Mouse (Mus musculus) intestine, postnatal 0 days (tissue): ENCODE results near the gene Smpd2. TPM values are rescaled to one million over a fixed set of nuclear protein-coding genes. Genes with fewer than 3 reads are reported as not detected.
"Not testable (repeated sequence)": the region's sequence is repeated elsewhere in the genome, so short reads cannot be mapped to it uniquely, and the experiment has no call there.

Source experiments
- ATAC-seq: fragments of 200-750 bp; cut with Nextera tagmentation; 2 replicates; pipeline ENCODE4 v1.8.0; 2017; ENCODE audit warnings: mild to moderate bottlenecking, moderate TSS enrichment, moderate library complexity
- H3K27ac ChIP-seq: fragments of 300-500 bp; sonication (generic); 2 replicates; pipeline ENCODE4 v1.5.1; 2014; ENCODE audit warnings: mild to moderate bottlenecking, low read depth, low read length, moderate library complexity
- H3K27me3 ChIP-seq: fragments of 300-500 bp; sonication (generic); replicated peaks from 2 replicates; pipeline ENCODE4 v1.6.1; 2014; ENCODE audit warnings: low read length, mixed read lengths; ENCODE audit not compliant: control insufficient read depth, insufficient read depth
- H3K36me3 ChIP-seq: fragments of 300-500 bp; sonication (generic); 2 replicates; pipeline ENCODE4 v1.6.1; 2014; ENCODE audit warnings: mild to moderate bottlenecking, moderate library complexity; ENCODE audit not compliant: control insufficient read depth, insufficient read depth
- H3K4me1 ChIP-seq: fragments of 300-500 bp; sonication (generic); replicated peaks from 2 replicates; pipeline ENCODE4 v1.6.1; 2014; ENCODE audit warnings: antibody characterized with exemption, low read length, mixed read lengths; ENCODE audit not compliant: control insufficient read depth, insufficient read depth
- H3K4me2 ChIP-seq: fragments of 300-500 bp; sonication (generic); replicated peaks from 2 replicates; pipeline ENCODE4 v1.6.1; 2014; ENCODE audit warnings: low read depth, mild to moderate bottlenecking, moderate library complexity
- H3K4me3 ChIP-seq: fragments of 300-500 bp; sonication (generic); 2 replicates; pipeline ENCODE4 v1.5.1; 2014; ENCODE audit warnings: low read depth, low read length
- H3K9ac ChIP-seq: fragments of 300-500 bp; sonication (generic); 2 replicates; pipeline ENCODE4 v1.6.1; 2014; ENCODE audit warnings: mild to moderate bottlenecking, low read depth, low read length
- H3K9me3 ChIP-seq: fragments of 300-500 bp; sonication (generic); 2 replicates; pipeline ENCODE4 v1.6.1; 2016; ENCODE audit warnings: mixed run types; ENCODE audit not compliant: control insufficient read depth
- CTCF ChIP-seq: sonication (generic); IDR thresholded peaks from 2 replicates; pipeline ENCODE4 v1.5.1; 2016; ENCODE audit warnings: low read depth, mild to moderate bottlenecking, control low read depth, antibody characterized with exemption, moderate library complexity
- WGBS: fragments of 180-500 bp; shearing (Covaris S2); extraction: QIAGEN DNeasy Blood & Tissue Kit; methylation state at CpG from one replicate; pipeline ENCODE4 v1.1.7; 2014; 5-methylcytosine and 5-hydroxymethylcytosine counted together
- polyA plus RNA-seq: library from polyadenylated mRNA; unstranded; fragments of >200 nt; fragmentation: Nextera tagmentation; extraction: Ambion mirVana; gene quantifications from 2 replicates; pipeline ENCODE4 v1.2.1, GENCODE M21; 2015

The Smpd2 gene
- polyA plus RNA-seq, 1 experiment from 2014 or later: 65.1 TPM

DNA sequence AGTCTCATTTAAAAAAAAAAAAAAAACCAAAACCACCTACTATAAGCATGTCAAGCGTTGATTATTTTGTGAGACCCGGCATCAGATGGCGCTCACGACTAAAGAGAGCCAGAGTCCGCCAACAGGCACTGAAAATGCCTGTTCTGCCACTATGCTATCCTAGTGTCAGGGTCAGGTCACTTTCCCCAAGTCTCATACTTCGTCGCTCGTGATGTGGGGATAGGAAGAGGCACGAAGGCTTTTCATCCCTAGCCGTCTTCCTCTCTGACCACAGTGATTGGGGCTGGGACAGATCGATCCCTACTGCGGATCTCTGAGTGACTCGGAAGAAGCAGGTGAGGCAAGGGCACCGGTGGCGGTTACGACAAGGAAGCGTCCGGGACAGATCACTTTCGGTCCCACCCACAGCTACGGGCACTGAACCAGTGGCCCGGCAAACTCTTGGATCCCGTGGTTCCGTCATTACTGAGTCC lies 28.4 kb upstream of the Smpd2 start:
- peaks cover 8% of the 10 kb centered on the region for H3K4me1 ChIP-seq
- peak overlapping the region; percentile 99 for H3K9ac ChIP-seq
- peak; percentile 79 for ATAC-seq
- H3K36me3 ChIP-seq: no peaks in the 10 kb centered on the region
- no peaks in the 10 kb centered on the region for H3K27me3 ChIP-seq
- peak overlapping the region; percentile 98 for H3K27ac ChIP-seq
- no peaks in the 10 kb centered on the region for H3K9me3 ChIP-seq
- peak overlapping the region; percentile 75 for H3K4me2 ChIP-seq
- peak overlapping the region; percentile 97 for H3K4me3 ChIP-seq
- 0% methylated on average over 23 of the region's 23 CpGs for WGBS
- TF ChIP-seq CTCF: peak; percentile 82

DNA sequence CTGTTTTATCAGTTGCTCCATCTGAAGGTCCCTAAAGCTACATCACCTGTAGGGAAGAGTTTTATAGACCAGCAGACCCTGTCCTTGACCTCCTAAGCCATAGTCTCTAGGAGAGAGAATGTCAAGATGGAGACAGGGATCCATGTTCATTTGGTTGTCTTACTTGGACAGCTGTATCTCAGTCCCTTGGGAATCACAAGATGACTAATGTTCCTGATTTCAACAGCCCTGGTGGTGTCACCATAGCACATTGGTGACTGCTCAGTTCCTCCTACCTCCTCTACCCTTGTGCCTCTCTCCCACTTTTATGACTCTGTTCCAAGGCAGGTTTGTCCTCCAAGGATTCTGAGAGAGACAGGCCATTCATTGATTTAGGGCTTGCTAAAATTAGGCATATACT lies 24.8 kb upstream of the Smpd2 start:
- Histone ChIP-seq H3K36me3 (no peaks in the 10 kb centered on the region), H3K27me3 (no peaks in the 10 kb centered on the region), H3K4me3 (no peak overlapping the region), H3K9ac (no peak overlapping the region), H3K4me2 (no peak overlapping the region), H3K9me3 (no peaks in the 10 kb centered on the region), H3K27ac (no peak overlapping the region), H3K4me1 (no peaks in the 10 kb centered on the region)
- ATAC-seq: no peak
- TF ChIP-seq CTCF: no peak

DNA sequence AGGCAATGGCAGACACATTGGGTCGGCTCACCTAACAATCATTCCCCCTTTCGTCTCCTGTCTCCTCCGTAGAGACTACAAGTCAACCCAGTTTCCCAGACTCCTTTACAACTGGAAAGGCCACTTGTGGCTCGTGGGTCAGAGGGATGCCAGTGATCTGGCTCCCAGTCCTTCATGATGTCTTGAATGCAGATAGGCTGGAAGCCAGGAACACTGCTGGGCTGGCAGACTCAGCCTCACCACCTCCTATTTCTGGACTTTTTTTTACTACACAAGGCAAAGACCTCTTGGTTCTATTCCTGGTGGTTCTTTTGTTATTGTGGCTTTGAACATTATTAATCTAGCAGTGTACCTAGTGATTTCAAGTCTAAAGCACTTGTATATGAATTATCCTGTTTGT lies 24.1 kb upstream of the Smpd2 start:
- Histone ChIP-seq H3K4me1 (no peaks in the 10 kb centered on the region), H3K4me3 (no peak overlapping the region), H3K36me3 (no peaks in the 10 kb centered on the region), H3K4me2 (no peak overlapping the region), H3K9me3 (no peaks in the 10 kb centered on the region), H3K27me3 (no peaks in the 10 kb centered on the region), H3K9ac (no peak overlapping the region), H3K27ac (no peak overlapping the region)
- no peak for ATAC-seq
- 67% methylated on average over 4 of the region's 4 CpGs for WGBS
- TF ChIP-seq CTCF: no peak

DNA sequence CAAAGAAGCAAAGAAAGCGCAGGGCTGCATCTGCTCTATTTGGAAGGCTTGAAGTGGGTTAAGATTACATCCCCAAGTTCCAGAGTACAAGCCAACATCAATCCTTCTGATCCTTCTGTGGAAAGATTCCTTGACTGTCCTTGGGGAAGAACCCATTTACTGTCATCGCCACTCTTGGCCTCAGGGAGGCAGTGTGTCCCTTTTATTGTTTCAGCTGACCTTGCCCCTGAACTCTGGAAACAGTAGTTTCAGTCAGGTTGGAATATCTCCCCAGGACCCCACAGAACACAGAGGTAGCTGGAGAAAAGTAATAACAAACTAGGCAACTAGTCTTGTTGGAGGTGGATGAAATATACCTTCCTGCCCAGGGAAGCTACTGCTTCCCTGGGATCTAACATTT lies 19.0 kb upstream of the Smpd2 start:
- no peak overlapping the region for H3K9ac ChIP-seq
- H3K4me1 ChIP-seq: no peaks in the 10 kb centered on the region
- H3K27me3 ChIP-seq: no peaks in the 10 kb centered on the region
- H3K9me3 ChIP-seq: no peaks in the 10 kb centered on the region
- WGBS: 36% methylated on average over 2 of the region's 2 CpGs
- H3K4me3 ChIP-seq: no peak overlapping the region
- H3K36me3 ChIP-seq: no peaks in the 10 kb centered on the region
- no peak for ATAC-seq
- TF ChIP-seq CTCF: peak; percentile 84
- H3K27ac ChIP-seq: no peak overlapping the region
- H3K4me2 ChIP-seq: no peak overlapping the region

DNA sequence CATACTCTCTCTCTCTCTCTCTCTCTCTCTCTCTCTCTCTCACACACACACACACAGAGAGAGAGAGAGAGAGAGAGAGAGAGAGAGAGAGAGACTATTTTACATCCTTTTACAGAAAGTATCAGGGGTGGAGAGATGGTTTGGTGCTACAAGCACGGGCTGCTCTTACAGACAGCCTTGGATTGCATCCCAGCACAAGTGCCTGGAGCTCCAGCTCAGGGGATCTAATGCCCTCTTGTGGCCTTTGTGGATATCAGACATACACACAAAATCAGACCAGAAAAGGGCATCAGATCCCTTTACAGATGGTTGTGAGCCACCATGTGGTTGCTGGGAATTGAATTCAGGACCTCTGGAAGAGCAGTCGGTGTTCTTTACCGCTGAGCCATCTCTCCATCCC lies 15.3 kb upstream of the Smpd2 start:
- 0 out of 2 replicates have a peak, but pooled peaks have one; percentile 31 for ATAC-seq
- not testable (repeated sequence) for H3K9ac ChIP-seq, H3K27me3 ChIP-seq, H3K4me2 ChIP-seq, H3K4me1 ChIP-seq, H3K9me3 ChIP-seq, H3K4me3 ChIP-seq, H3K27ac ChIP-seq, H3K36me3 ChIP-seq
- TF ChIP-seq CTCF: peak; percentile 90
- 4% methylated on average over 3 of the region's 3 CpGs for WGBS

DNA sequence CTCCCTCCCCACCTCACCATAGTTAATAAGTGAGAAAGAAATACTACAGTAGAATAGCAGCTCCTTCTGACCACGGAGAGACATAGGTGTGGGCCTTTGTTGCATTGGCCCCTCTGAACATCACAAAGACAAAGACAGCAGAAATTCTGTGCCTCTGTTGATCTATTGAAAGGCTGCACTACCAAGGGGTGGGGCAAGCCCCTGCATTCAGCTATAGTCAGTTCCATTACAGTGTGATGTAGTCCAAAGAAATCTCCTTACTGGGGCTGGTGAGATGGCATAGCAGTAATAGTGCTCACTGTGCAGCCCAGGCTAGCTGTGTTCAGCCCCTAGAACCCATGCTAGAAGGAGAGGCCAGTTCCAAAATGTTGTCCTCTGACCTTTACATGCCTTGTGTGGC lies 14.8 kb upstream of the Smpd2 start:
- Histone ChIP-seq H3K4me3 (no peak overlapping the region), H3K27ac (no peak overlapping the region), H3K9ac (no peak overlapping the region), H3K9me3 (no peaks in the 10 kb centered on the region), H3K4me2 (no peak overlapping the region), H3K36me3 (no peaks in the 10 kb centered on the region), H3K27me3 (no peaks in the 10 kb centered on the region), H3K4me1 (no peaks in the 10 kb centered on the region)
- no peak for ATAC-seq
- no peak for TF ChIP-seq CTCF
- WGBS: 93% methylated on average over 1 of the region's 1 CpGs

DNA sequence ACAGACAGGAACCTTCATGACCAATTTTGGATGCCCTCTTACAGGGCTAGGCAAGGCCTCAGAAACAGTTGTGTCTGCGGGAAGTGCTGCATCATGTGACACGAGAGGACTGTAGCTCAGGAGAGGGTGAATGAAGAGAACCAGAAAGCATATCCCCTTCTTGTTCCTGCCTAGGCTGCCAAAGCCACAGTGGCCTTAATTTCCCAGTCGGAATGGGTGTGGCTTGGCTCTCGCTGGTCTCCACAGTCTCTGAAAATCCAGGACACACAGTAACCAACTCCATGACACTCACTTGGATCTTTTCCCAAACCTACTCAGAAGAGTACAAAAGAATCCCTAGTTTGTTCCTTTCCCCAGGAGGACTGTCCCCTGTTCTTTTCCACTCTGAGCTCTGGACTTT lies 10.8 kb upstream of the Smpd2 start:
- H3K27me3 ChIP-seq: no peaks in the 10 kb centered on the region
- no peak overlapping the region for H3K9ac ChIP-seq
- ATAC-seq: no peak
- no peaks in the 10 kb centered on the region for H3K36me3 ChIP-seq
- no peak overlapping the region for H3K4me2 ChIP-seq
- WGBS: 53% methylated on average over 4 of the region's 4 CpGs
- TF ChIP-seq CTCF: no peak
- no peak overlapping the region for H3K4me3 ChIP-seq
- H3K9me3 ChIP-seq: no peaks in the 10 kb centered on the region
- no peaks in the 10 kb centered on the region for H3K4me1 ChIP-seq
- no peak overlapping the region for H3K27ac ChIP-seq
